Mouse (Mus musculus) midbrain, embryonic 12.5 days (tissue): Measurements from ENCODE around the gene Mrpl58. TPM values are rescaled to one million over a fixed set of nuclear protein-coding genes. Genes with fewer than 3 reads are reported as not detected.

Experiments used
- ATAC-seq: fragments of 200-750 bp; cut with Nextera tagmentation; 2 replicates; pipeline ENCODE4 v1.8.0; 2017; ENCODE audit warnings: low read depth, moderate TSS enrichment, moderate library complexity; ENCODE audit not compliant: low FRiP score
- H3K27ac ChIP-seq: fragments of 300-500 bp; sonication (generic); replicated peaks from 2 replicates; pipeline ENCODE4 v1.5.1; 2016; ENCODE audit warnings: mild to moderate bottlenecking
- H3K27me3 ChIP-seq: fragments of 300-500 bp; sonication (generic); 2 replicates; pipeline ENCODE4 v1.6.1; 2016; ENCODE audit warnings: mild to moderate bottlenecking
- H3K36me3 ChIP-seq: fragments of 300-500 bp; sonication (generic); 2 replicates; pipeline ENCODE4 v1.6.1; 2016
- H3K4me1 ChIP-seq: fragments of 300-500 bp; sonication (generic); 2 replicates; pipeline ENCODE4 v1.6.1; 2016
- H3K4me2 ChIP-seq: fragments of 300-500 bp; sonication (generic); replicated peaks from 2 replicates; pipeline ENCODE4 v1.6.1; 2016; ENCODE audit warnings: mild to moderate bottlenecking, moderate library complexity
- H3K4me3 ChIP-seq: fragments of 300-500 bp; sonication (generic); 2 replicates; pipeline ENCODE4 v1.5.1; 2016; ENCODE audit warnings: mild to moderate bottlenecking
- H3K9ac ChIP-seq: fragments of 300-500 bp; sonication (generic); replicated peaks from 2 replicates; pipeline ENCODE4 v1.6.1; 2016; ENCODE audit warnings: mild to moderate bottlenecking, moderate library complexity
- H3K9me3 ChIP-seq: fragments of 300-500 bp; sonication (generic); 2 replicates; pipeline ENCODE4 v1.6.1; 2016; ENCODE audit warnings: mild to moderate bottlenecking
- WGBS: fragments of 180-500 bp; shearing (Covaris S2); methylation state at CpG from one replicate; pipeline ENCODE4 v1.1.7; 2016; 5-methylcytosine and 5-hydroxymethylcytosine counted together
- polyA plus RNA-seq: library from polyadenylated mRNA; unstranded; fragments of >200 nt; fragmentation: Nextera tagmentation; extraction: Ambion mirVana; gene quantifications from 2 replicates; pipeline ENCODE4 v1.2.1, GENCODE M21; 2016

Gene Mrpl58
- polyA plus RNA-seq, 1 experiment from 2014 or later: 234 TPM

GRCm38 (mm10) chr11:115432814-115433213 is 29.3 kb downstream of the Mrpl58 start:
- Histone ChIP-seq H3K9ac (no peak overlapping the region), H3K4me3 (no peak overlapping the region), H3K27ac (no peak overlapping the region), H3K9me3 (no peaks in the 10 kb centered on the region), H3K4me1 (peaks cover 16% of the 10 kb centered on the region), H3K4me2 (no peak overlapping the region), H3K36me3 (peaks cover 40% of the 10 kb centered on the region), H3K27me3 (peaks cover 9% of the 10 kb centered on the region; the same call in 1 of the 2 replicates)
- no peak for ATAC-seq
- 83% methylated on average over 4 of the region's 4 CpGs for WGBS

GRCm38 (mm10) chr11:115433342-115433741 is 29.8 kb downstream of the Mrpl58 start:
- Histone ChIP-seq H3K9ac (no peak overlapping the region), H3K4me2 (no peak overlapping the region), H3K36me3 (peaks cover 40% of the 10 kb centered on the region), H3K4me1 (peaks cover 13% of the 10 kb centered on the region), H3K27ac (no peak overlapping the region), H3K9me3 (no peaks in the 10 kb centered on the region), H3K27me3 (peaks cover 9% of the 10 kb centered on the region; the same call in 1 of the 2 replicates), H3K4me3 (no peak overlapping the region)
- ATAC-seq: no peak
- WGBS: 83% methylated on average over 6 of the region's 6 CpGs

GRCm38 (mm10) chr11:115435596-115436337 is 32.2 kb downstream of the Mrpl58 start:
- no peak; the same call in 1 of the 2 replicates for ATAC-seq
- H3K27ac ChIP-seq: no peak overlapping the region
- 4% methylated on average over 31 of the region's 31 CpGs for WGBS

GRCm38 (mm10) chr11:115437571-115438122 is 34.1 kb downstream of the Mrpl58 start:
- ATAC-seq: no peak
- Histone ChIP-seq H3K27me3 (peaks cover 9% of the 10 kb centered on the region; the same call in 1 of the 2 replicates), H3K9me3 (0 out of 2 replicates have a peak, but pooled peaks cover 5% of the 10 kb centered on the region), H3K4me2 (no peak overlapping the region), H3K4me1 (peaks cover 17% of the 10 kb centered on the region), H3K27ac (no peak overlapping the region), H3K36me3 (peaks cover 5% of the 10 kb centered on the region; the same call in 1 of the 2 replicates), H3K9ac (no peak overlapping the region), H3K4me3 (no peak overlapping the region)
- WGBS: 83% methylated on average over 5 of the region's 5 CpGs

More at GRCm38 (mm10) chr11:115435596-115436337, 32.2 kb downstream of the Mrpl58 start:
- H3K9me3 ChIP-seq: 0 out of 2 replicates have a peak, but pooled peaks cover 5% of the 10 kb centered on the region
- H3K4me1 ChIP-seq: peaks cover 13% of the 10 kb centered on the region
- peak overlapping the region; percentile 33 for H3K4me3 ChIP-seq
- H3K36me3 ChIP-seq: peaks cover 24% of the 10 kb centered on the region
- H3K27me3 ChIP-seq: peaks cover 9% of the 10 kb centered on the region; the same call in 1 of the 2 replicates
- peak overlapping the region; percentile 50 for H3K9ac ChIP-seq
- peak overlapping the region; percentile 60 for H3K4me2 ChIP-seq

- no peaks in the 10 kb centered on the region for H3K36me3 ChIP-seq
- 0 out of 2 replicates have a peak, but pooled peaks cover 5% of the 10 kb centered on the region for H3K9me3 ChIP-seq
- no peak overlapping the region for H3K4me2 ChIP-seq
- peaks cover 17% of the 10 kb centered on the region for H3K4me1 ChIP-seq
- 83% methylated on average over 3 of the region's 3 CpGs for WGBS
- H3K27ac ChIP-seq: no peak overlapping the region
- H3K4me3 ChIP-seq: no peak overlapping the region
- no peak for ATAC-seq
- H3K27me3 ChIP-seq: peaks cover 9% of the 10 kb centered on the region; the same call in 1 of the 2 replicates
- H3K9ac ChIP-seq: no peak overlapping the region
Measured at GRCm38 (mm10) chr11:115439326-115439725, 35.8 kb downstream of the Mrpl58 start.

- peaks cover 17% of the 10 kb centered on the region for H3K4me1 ChIP-seq
- H3K27ac ChIP-seq: no peak within 1 kb of the TSS
- H3K9me3 ChIP-seq: 0 out of 2 replicates have a peak, but pooled peaks cover 5% of the 10 kb centered on the region
- WGBS: 93% methylated on average over 9 of the region's 9 CpGs
- 0 out of 2 replicates have a peak, but pooled peaks cover 3% of the 10 kb centered on the region for H3K27me3 ChIP-seq
- no peak within 1 kb of the TSS for H3K4me3 ChIP-seq
- no peak within 1 kb of the TSS for H3K4me2 ChIP-seq
- ATAC-seq: no peak
- no peaks in the 10 kb centered on the region for H3K36me3 ChIP-seq
- H3K9ac ChIP-seq: no peak within 1 kb of the TSS
Measured at GRCm38 (mm10) chr11:115439906-115440595, 36.5 kb downstream of the Mrpl58 start, which contains the start of gene Trim80. Gene Trim80, plus strand, starts transcription at chr11:115440545.

- Histone ChIP-seq H3K4me1 (peaks cover 6% of the 10 kb centered on the region), H3K9ac (no peak overlapping the region), H3K4me3 (no peak overlapping the region), H3K9me3 (0 out of 2 replicates have a peak, but pooled peaks cover 5% of the 10 kb centered on the region), H3K27me3 (no peaks in the 10 kb centered on the region), H3K36me3 (no peaks in the 10 kb centered on the region), H3K27ac (no peak overlapping the region), H3K4me2 (no peak overlapping the region)
- 55% methylated on average over 15 of the region's 15 CpGs for WGBS
- ATAC-seq: no peak
Measured at GRCm38 (mm10) chr11:115441417-115441816, 37.9 kb downstream of the Mrpl58 start.

GRCm38 (mm10) chr11:115446906-115447305 is 43.4 kb downstream of the Mrpl58 start:
- H3K4me3 ChIP-seq: no peak overlapping the region
- no peak overlapping the region for H3K9ac ChIP-seq
- H3K27me3 ChIP-seq: no peaks in the 10 kb centered on the region
- H3K36me3 ChIP-seq: no peaks in the 10 kb centered on the region
- no peaks in the 10 kb centered on the region for H3K9me3 ChIP-seq
- no peak for ATAC-seq
- 91% methylated on average over 3 of the region's 3 CpGs for WGBS
- no peak overlapping the region for H3K4me2 ChIP-seq
- H3K4me1 ChIP-seq: no peaks in the 10 kb centered on the region; the same call in 1 of the 2 replicates
- H3K27ac ChIP-seq: no peak overlapping the region

- WGBS: 86% methylated on average over 11 of the region's 11 CpGs
- ATAC-seq: no peak
Measured at GRCm38 (mm10) chr11:115447321-115447885, 43.9 kb downstream of the Mrpl58 start.

GRCm38 (mm10) chr11:115448075-115448474 is 44.5 kb downstream of the Mrpl58 start:
- no peak for ATAC-seq
- 86% methylated on average over 16 of the region's 16 CpGs for WGBS
- no peaks in the 10 kb centered on the region for H3K36me3 ChIP-seq
- H3K4me3 ChIP-seq: no peak overlapping the region
- no peaks in the 10 kb centered on the region for H3K9me3 ChIP-seq
- no peak overlapping the region for H3K9ac ChIP-seq
- H3K4me2 ChIP-seq: no peak overlapping the region
- H3K27me3 ChIP-seq: no peaks in the 10 kb centered on the region
- no peak overlapping the region for H3K27ac ChIP-seq
- no peaks in the 10 kb centered on the region; the same call in 1 of the 2 replicates for H3K4me1 ChIP-seq

More at GRCm38 (mm10) chr11:115447321-115447885, 43.9 kb downstream of the Mrpl58 start:
- Histone ChIP-seq H3K36me3 (no peaks in the 10 kb centered on the region), H3K4me1 (no peaks in the 10 kb centered on the region; the same call in 1 of the 2 replicates), H3K27ac (no peak overlapping the region), H3K4me3 (no peak overlapping the region), H3K27me3 (no peaks in the 10 kb centered on the region), H3K9me3 (no peaks in the 10 kb centered on the region), H3K9ac (no peak overlapping the region), H3K4me2 (no peak overlapping the region)

- Histone ChIP-seq H3K4me3 (no peak overlapping the region), H3K4me2 (no peak overlapping the region), H3K4me1 (no peaks in the 10 kb centered on the region; the same call in 1 of the 2 replicates), H3K27ac (no peak overlapping the region), H3K27me3 (no peaks in the 10 kb centered on the region), H3K36me3 (no peaks in the 10 kb centered on the region), H3K9ac (no peak overlapping the region), H3K9me3 (no peaks in the 10 kb centered on the region)
- WGBS: 57% methylated on average over 7 of the region's 7 CpGs
- no peak for ATAC-seq
Measured at GRCm38 (mm10) chr11:115448998-115449397, 45.4 kb downstream of the Mrpl58 start.
